Mouse (Mus musculus) small intestine, adult 2 months (tissue): Measurements from ENCODE around the gene Pigt.

Experiments used
- CTCF ChIP-seq: fragments of 200-500 bp; IDR thresholded peaks from 2 replicates; pipeline ENCODE4 v1.5.1; 2012; ENCODE audit warnings: low read depth, mild to moderate bottlenecking, control low read depth, inconsistent platforms, low read length, moderate library complexity, mixed read lengths; ENCODE audit not compliant: insufficient replicate concordance, insufficient read length; ENCODE audit errors: extremely low read depth
- POLR2A ChIP-seq: fragments of 200-500 bp; IDR thresholded peaks from 2 replicates; pipeline ENCODE4 v1.6.1; 2012; ENCODE audit warnings: low read depth, mild to moderate bottlenecking, control low read depth, inconsistent platforms, low read length, moderate library complexity

DNA sequence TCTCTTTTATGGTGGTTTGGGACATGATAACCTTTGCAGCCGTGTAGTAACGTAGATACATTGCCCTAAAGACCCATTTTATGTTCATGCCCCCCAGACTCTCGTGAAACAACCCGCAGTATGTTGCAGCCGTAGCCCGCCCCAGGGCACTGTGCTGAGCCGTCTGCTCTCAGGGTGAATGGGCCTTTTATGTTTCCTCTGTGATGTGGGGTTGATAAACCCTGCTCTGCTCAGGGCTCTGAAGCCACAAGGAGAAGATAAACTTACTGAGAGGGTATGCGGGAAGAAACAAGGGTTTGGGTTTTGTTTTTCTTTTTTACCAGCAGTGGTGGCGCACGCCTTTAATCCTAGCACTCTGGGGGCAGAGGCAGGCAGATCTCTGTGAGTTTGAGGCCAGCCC lies 37.0 kb downstream of the Pigt start:
- TF ChIP-seq POLR2A (no peak), CTCF (no peak)
